Mouse (Mus musculus) stomach, postnatal 0 days (tissue): ENCODE results near the gene 1810010H24Rik.

Experiments
- CTCF ChIP-seq: IDR thresholded peaks from 2 replicates; pipeline ENCODE4 v1.5.1; 2016; ENCODE audit warnings: antibody characterized with exemption, low read depth, mild to moderate bottlenecking, moderate library complexity
- EP300 ChIP-seq: optimal IDR thresholded peaks from 2 replicates; pipeline ENCODE3; 2016; ENCODE audit warnings: antibody characterized with exemption

GRCm38 (mm10) chr11:107027431-107028274 lies 2.2 kb downstream of the 1810010H24Rik start:
- TF ChIP-seq CTCF (no peak), EP300 (no peak)
